ENCODE assay signal across 25 mouse cellular contexts in the genomic region with DNA sequence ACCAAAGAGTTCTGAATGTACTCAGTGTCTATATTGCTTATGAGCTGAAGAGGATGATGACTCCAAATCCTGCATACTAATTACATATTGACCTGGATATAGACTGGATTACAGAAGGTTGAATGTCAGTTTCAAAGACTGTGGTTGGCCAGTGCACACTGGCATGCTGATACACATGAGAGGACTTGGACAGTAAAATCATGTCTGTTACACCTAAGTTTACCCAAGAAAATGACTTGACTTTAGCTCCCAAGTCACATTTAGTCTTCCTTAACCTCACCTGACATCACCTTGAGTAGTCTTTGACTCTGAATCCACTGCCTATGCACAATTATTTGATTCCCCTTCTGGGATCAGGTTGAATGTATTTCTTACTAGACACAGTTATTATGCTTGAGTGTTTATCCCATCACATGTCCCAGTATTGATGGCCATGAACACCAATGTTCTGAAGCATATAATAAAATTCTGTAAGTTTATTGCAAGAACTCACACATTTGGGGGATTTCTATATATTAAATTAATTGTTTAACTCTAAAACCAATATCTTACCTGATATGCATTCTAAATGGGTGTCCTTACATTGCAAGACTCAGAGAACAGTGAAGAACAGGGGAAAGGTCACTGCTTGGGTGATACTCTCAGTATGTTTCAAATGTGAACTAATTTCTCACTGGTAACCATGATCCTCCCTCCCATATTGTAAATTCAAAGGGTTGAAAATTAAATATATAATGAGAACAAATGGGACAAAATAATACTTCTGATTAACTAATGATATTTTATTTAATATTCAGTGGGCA.
"Had no signal": no experiment of that assay in that cellular context is flagged by ENCODE, and none has a peak within 500 bp of the region (broad histone marks: within the 10 kb centered on the region; RNA-seq: fewer than 3 reads in every experiment).

No protein-coding gene starts in this region.

- H3K4me2 ChIP-seq: embryonic facial prominence, embryonic 12.5 days; embryonic facial prominence, embryonic 13.5 days; embryonic facial prominence, embryonic 15.5 days; forebrain, embryonic 12.5 days; forebrain, embryonic 13.5 days; forebrain, embryonic 15.5 days had no signal

- H3K27me3 ChIP-seq: embryonic facial prominence, embryonic 12.5 days; embryonic facial prominence, embryonic 13.5 days; embryonic facial prominence, embryonic 15.5 days; forebrain, embryonic 12.5 days; forebrain, embryonic 13.5 days; forebrain, embryonic 15.5 days had no signal

- H3K4me1 ChIP-seq: embryonic facial prominence, embryonic 10.5 days; embryonic facial prominence, embryonic 12.5 days; embryonic facial prominence, embryonic 13.5 days; embryonic facial prominence, embryonic 15.5 days; forebrain, embryonic 10.5 days; forebrain, embryonic 12.5 days; forebrain, embryonic 13.5 days; forebrain, embryonic 15.5 days had no signal

- H3K36me3 ChIP-seq: embryonic facial prominence, embryonic 10.5 days; embryonic facial prominence, embryonic 12.5 days; embryonic facial prominence, embryonic 13.5 days; embryonic facial prominence, embryonic 15.5 days; forebrain, embryonic 10.5 days; forebrain, embryonic 12.5 days; forebrain, embryonic 15.5 days had no signal

- DNase-seq: cerebellum, adult 8-10 months; cerebellum, adult 9-10 months; cerebellum, adult 9-11 months; cerebellum, postnatal 10 days; cerebellum, postnatal 14 days; cerebellum, postnatal 25 days; cerebellum, postnatal 36 days; embryo, embryonic 11 days; forebrain, postnatal 0 days; gastrocnemius, adult 2 months; gastrocnemius, postnatal 10 days; gastrocnemius, postnatal 14 days; gastrocnemius, postnatal 25 days; gastrocnemius, postnatal 36 days; heart, adult 18-20 months; heart, adult 2 months had no signal

- H3K27ac ChIP-seq: embryonic facial prominence, embryonic 10.5 days; embryonic facial prominence, embryonic 12.5 days; embryonic facial prominence, embryonic 13.5 days; embryonic facial prominence, embryonic 15.5 days; forebrain, embryonic 10.5 days; forebrain, embryonic 12.5 days; forebrain, embryonic 13.5 days; forebrain, embryonic 15.5 days; gastrocnemius, adult 2 months; heart, adult 2 months had no signal

- H3K4me3 ChIP-seq: embryonic facial prominence, embryonic 10.5 days; embryonic facial prominence, embryonic 12.5 days; embryonic facial prominence, embryonic 13.5 days; embryonic facial prominence, embryonic 15.5 days; erythroblast, embryonic 14.5 days; forebrain, embryonic 10.5 days; forebrain, embryonic 12.5 days; forebrain, embryonic 13.5 days; forebrain, embryonic 15.5 days; gastrocnemius, adult 2 months; heart, adult 2 months had no signal

- H3K9me3 ChIP-seq: embryonic facial prominence, embryonic 12.5 days; embryonic facial prominence, embryonic 13.5 days; embryonic facial prominence, embryonic 15.5 days; forebrain, embryonic 12.5 days; forebrain, embryonic 15.5 days had no signal

- H3K9ac ChIP-seq: embryonic facial prominence, embryonic 12.5 days; embryonic facial prominence, embryonic 13.5 days; embryonic facial prominence, embryonic 15.5 days; forebrain, embryonic 12.5 days; forebrain, embryonic 13.5 days; forebrain, embryonic 15.5 days; forebrain, postnatal 0 days had no signal
